In the genomic region with DNA sequence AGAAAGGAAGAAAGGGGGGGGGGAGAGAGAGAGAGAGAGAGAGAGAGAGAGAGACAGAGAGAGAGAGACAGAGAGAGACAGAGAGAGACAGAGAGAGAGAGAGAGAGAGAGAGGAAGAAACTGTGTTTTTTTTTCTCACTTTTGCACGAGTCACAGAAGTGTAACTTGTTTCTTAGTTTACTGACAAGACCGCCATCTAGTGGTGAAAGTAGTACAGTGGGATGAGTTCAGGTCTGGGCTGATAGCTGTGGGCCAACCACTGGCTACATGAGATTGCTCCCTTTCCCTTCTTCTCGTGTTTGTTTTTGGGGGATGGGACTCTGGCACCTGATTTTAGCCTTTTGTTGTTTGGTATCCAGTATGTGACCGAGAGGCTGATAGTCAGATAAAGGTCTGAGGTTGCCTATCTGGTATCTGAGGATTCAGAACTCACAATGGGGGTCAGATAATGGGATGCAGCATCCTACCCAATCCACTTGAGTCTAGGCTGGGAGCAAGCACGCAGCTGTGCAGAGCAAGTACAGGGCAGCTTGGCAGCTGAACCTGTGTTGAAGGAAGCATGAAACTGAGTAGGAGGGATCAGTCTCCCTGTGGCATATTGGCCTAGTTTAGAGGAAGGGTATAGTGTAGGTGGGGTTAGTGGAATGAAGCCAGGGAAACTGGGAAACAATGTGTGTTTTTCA, we compare ENCODE assay signal across 9 mouse cellular contexts. TPM values are rescaled to one million over a fixed set of nuclear protein-coding genes. Genes with fewer than 3 reads are reported as not detected.
A peak's percentile ranks its signal among the peaks of the same experiment; 100 is the strongest.
DNase-seq lines count a peak whose midpoint lies in the region; ATAC-seq and TF ChIP-seq lines count a peak whose summit lies in the region.
"Had no signal": no experiment of that assay in that cellular context is flagged by ENCODE, and none has a peak within 500 bp of the region (broad histone marks: within the 10 kb centered on the region; RNA-seq: fewer than 3 reads in every experiment).

No protein-coding gene starts in this region.

- H3K27ac ChIP-seq in left cerebral cortex, adult 2 months, result no peak overlapping the region
- H3K27ac ChIP-seq in embryonic facial prominence, embryonic 11.5 days (replicated peaks; ENCODE audit: low read depth, low read length), result no peak overlapping the region
- no peak overlapping the region for H3K27ac ChIP-seq in hindbrain, embryonic 14.5 days
- no peak overlapping the region for H3K27ac ChIP-seq in limb, embryonic 13.5 days
- no peak overlapping the region for H3K27ac ChIP-seq in midbrain, embryonic 16.5 days (ENCODE audit: low read length)
- H3K27ac ChIP-seq: heart, embryonic 15.5 days had no signal

- H3K4me2 ChIP-seq in embryonic facial prominence, embryonic 11.5 days (ENCODE audit: low read depth, low read length), result no peak overlapping the region
- no peak overlapping the region for H3K4me2 ChIP-seq in hindbrain, embryonic 14.5 days (replicated peaks)
- no peak overlapping the region for H3K4me2 ChIP-seq in limb, embryonic 13.5 days (replicated peaks)
- no peak overlapping the region for H3K4me2 ChIP-seq in midbrain, embryonic 16.5 days (ENCODE audit: low read length)
- H3K4me2 ChIP-seq: heart, embryonic 15.5 days had no signal

- TF ChIP-seq CTCF in left cerebral cortex, adult 2 months (IDR thresholded peaks at IDR 0.05), result peak; percentile 72

- no peak for DNase-seq in left cerebral cortex, adult 2 months (ENCODE audit: extremely low spot score in 1 of 2, low spot score in 2 of 2)
- DNase-seq in left cerebral cortex, postnatal 36 days (ENCODE audit: low spot score in 2 of 2), result no peak
- DNase-seq in Muller cell, postnatal 12 days (ENCODE audit: inconsistent ontology term), result peak; percentile 52
- peak; percentile 82 for DNase-seq in embryonic facial prominence, embryonic 11.5 days (ENCODE audit: low spot score)
- peak; percentile 73 for DNase-seq in hindbrain, embryonic 14.5 days (ENCODE audit: low spot score)
- DNase-seq in thymus, postnatal 4 days, result peak; percentile 43

- H3K36me3 ChIP-seq in embryonic facial prominence, embryonic 11.5 days (replicated peaks; ENCODE audit: control insufficient read depth, insufficient read depth, low read depth, low read length), result no peaks in the 10 kb centered on the region; the same call in 1 of the 2 replicates
- peaks cover 67% of the 10 kb centered on the region for H3K36me3 ChIP-seq in hindbrain, embryonic 14.5 days (replicated peaks; ENCODE audit: control insufficient read depth, insufficient read depth)
- H3K36me3 ChIP-seq in limb, embryonic 13.5 days, result peaks cover 37% of the 10 kb centered on the region
- H3K36me3 ChIP-seq in midbrain, embryonic 16.5 days (ENCODE audit: control insufficient read depth, insufficient read depth, low read length), result peaks cover 18% of the 10 kb centered on the region

- WGBS in embryonic facial prominence, embryonic 11.5 days, result 25% methylated on average over 5 of the region's 5 CpGs
- WGBS in hindbrain, embryonic 14.5 days, result 29% methylated on average over 5 of the region's 5 CpGs
- 28% methylated on average over 5 of the region's 5 CpGs for WGBS in limb, embryonic 13.5 days
- 22% methylated on average over 5 of the region's 5 CpGs for WGBS in midbrain, embryonic 16.5 days

- no peaks in the 10 kb centered on the region for H3K27me3 ChIP-seq in embryonic facial prominence, embryonic 11.5 days (ENCODE audit: control insufficient read depth, insufficient read depth, low read length)
- H3K27me3 ChIP-seq in hindbrain, embryonic 14.5 days (ENCODE audit: control insufficient read depth, insufficient read depth, low read length), result no peaks in the 10 kb centered on the region
- no peaks in the 10 kb centered on the region for H3K27me3 ChIP-seq in limb, embryonic 13.5 days
- no peaks in the 10 kb centered on the region for H3K27me3 ChIP-seq in midbrain, embryonic 16.5 days (ENCODE audit: control insufficient read depth, insufficient read depth, low read depth, low read length)
- H3K27me3 ChIP-seq: heart, embryonic 15.5 days had no signal

- H3K4me1 ChIP-seq in embryonic facial prominence, embryonic 11.5 days (ENCODE audit: control insufficient read depth, insufficient read depth, low read length), result no peaks in the 10 kb centered on the region
- H3K4me1 ChIP-seq in hindbrain, embryonic 14.5 days (replicated peaks; ENCODE audit: control insufficient read depth, insufficient read depth, low read length), result no peaks in the 10 kb centered on the region
- H3K4me1 ChIP-seq in limb, embryonic 13.5 days, result no peaks in the 10 kb centered on the region
- no peaks in the 10 kb centered on the region for H3K4me1 ChIP-seq in midbrain, embryonic 16.5 days (ENCODE audit: control insufficient read depth, insufficient read depth, low read length)
- H3K4me1 ChIP-seq: heart, embryonic 15.5 days had no signal

- no peaks in the 10 kb centered on the region for H3K9me3 ChIP-seq in embryonic facial prominence, embryonic 11.5 days (replicated peaks; ENCODE audit: control insufficient read depth, low read length)
- no peaks in the 10 kb centered on the region for H3K9me3 ChIP-seq in hindbrain, embryonic 14.5 days (ENCODE audit: control insufficient read depth, low read length)
- H3K9me3 ChIP-seq in limb, embryonic 13.5 days, result no peaks in the 10 kb centered on the region
- no peaks in the 10 kb centered on the region for H3K9me3 ChIP-seq in midbrain, embryonic 16.5 days (replicated peaks; ENCODE audit: control insufficient read depth, low read length, poor library complexity, severe bottlenecking)
- H3K9me3 ChIP-seq: heart, embryonic 15.5 days had no signal

- no peak overlapping the region for H3K9ac ChIP-seq in embryonic facial prominence, embryonic 11.5 days (replicated peaks; ENCODE audit: low read length)
- H3K9ac ChIP-seq in hindbrain, embryonic 14.5 days, result no peak overlapping the region
- no peak overlapping the region for H3K9ac ChIP-seq in limb, embryonic 13.5 days
- H3K9ac ChIP-seq in midbrain, embryonic 16.5 days (ENCODE audit: low read depth, low read length), result no peak overlapping the region
- H3K9ac ChIP-seq: heart, embryonic 15.5 days had no signal

- intact Hi-C loops in left cerebral cortex, adult 2 months (cut with DNase I), result loop anchor here (5.0 kb wide), 1 partner anchor 347 kb away; no protein-coding TSS in a partner anchor
- intact Hi-C loops in left cerebral cortex, postnatal 36 days (cut with DNase I), result no loop called here

- no peak overlapping the region for H3K4me3 ChIP-seq in left cerebral cortex, adult 2 months
- H3K4me3 ChIP-seq in embryonic facial prominence, embryonic 11.5 days (ENCODE audit: low read depth, low read length), result no peak overlapping the region
- H3K4me3 ChIP-seq in hindbrain, embryonic 14.5 days (replicated peaks; ENCODE audit: low read length), result no peak overlapping the region
- no peak overlapping the region for H3K4me3 ChIP-seq in limb, embryonic 13.5 days
- no peak overlapping the region for H3K4me3 ChIP-seq in midbrain, embryonic 16.5 days (ENCODE audit: low read depth, low read length)
- H3K4me3 ChIP-seq: heart, embryonic 15.5 days had no signal

- ATAC-seq in embryonic facial prominence, embryonic 11.5 days (replicated peaks; ENCODE audit: insufficient number of reproducible peaks, low FRiP score, low TSS enrichment, low read depth), result peak; percentile 80; the same call in 1 of the 2 replicates
- ATAC-seq in hindbrain, embryonic 14.5 days (ENCODE audit: low FRiP score), result no peak; the same call in 1 of the 2 replicates
- peak; percentile 80; the same call in 1 of the 2 replicates for ATAC-seq in limb, embryonic 13.5 days (ENCODE audit: low FRiP score, low read depth)
- ATAC-seq in midbrain, embryonic 16.5 days, result peak; percentile 71; the same call in 1 of the 2 replicates

RNA-seq across cellular contexts. Expression of a gene that starts 12.8 kb away (rescaled TPM):
- total RNA-seq in left cerebral cortex, adult 2 months (2021), result 10 to 100 TPM in 1 of 2 experiments, 1 to 10 TPM in 1; 9.8 to 18.1 TPM
- 10 to 100 TPM; 10.0 to 11.0 TPM for total RNA-seq in left cerebral cortex, postnatal 36 days (2021)
- polyA plus RNA-seq in embryonic facial prominence, embryonic 11.5 days (2014; fragmentation: Nextera tagmentation; extraction: Ambion mirVana), result 17.4 and 22.1 TPM in 2 replicates
- 21.9 and 22.2 TPM in 2 replicates for polyA plus RNA-seq in hindbrain, embryonic 14.5 days (2014; fragmentation: Nextera tagmentation; extraction: Ambion mirVana)
- polyA plus RNA-seq in limb, embryonic 13.5 days (2015; fragmentation: Nextera tagmentation; extraction: Ambion mirVana), result 16.9 and 17.9 TPM in 2 replicates
- polyA plus RNA-seq in midbrain, embryonic 16.5 days (2015; fragmentation: Nextera tagmentation; extraction: Ambion mirVana), result 22.1 and 23.1 TPM in 2 replicates

RNA-seq across cellular contexts. Expression of a gene that starts 44.3 kb away (rescaled TPM):
- total RNA-seq in left cerebral cortex, adult 2 months (2021), result 1 to 10 TPM; 6.5 to 6.8 TPM
- 1 to 10 TPM; 4.9 to 7.5 TPM for total RNA-seq in left cerebral cortex, postnatal 36 days (2021)
- 1.8 and 3.2 TPM in 2 replicates for polyA plus RNA-seq in embryonic facial prominence, embryonic 11.5 days (2014; fragmentation: Nextera tagmentation; extraction: Ambion mirVana)
- 1.8 and 1.9 TPM in 2 replicates for polyA plus RNA-seq in hindbrain, embryonic 14.5 days (2014; fragmentation: Nextera tagmentation; extraction: Ambion mirVana)
- 4.9 and 5.1 TPM in 2 replicates for polyA plus RNA-seq in limb, embryonic 13.5 days (2015; fragmentation: Nextera tagmentation; extraction: Ambion mirVana)
- polyA plus RNA-seq in midbrain, embryonic 16.5 days (2015; fragmentation: Nextera tagmentation; extraction: Ambion mirVana), result 2.9 and 3.2 TPM in 2 replicates

Comparison
In these comparisons a context has a peak if more than half of its experiments do, and no peak if none do; other contexts are left out.
1. DNase-seq: peak in Muller cell, postnatal 12 days (single experiment), embryonic facial prominence, embryonic 11.5 days (single experiment), hindbrain, embryonic 14.5 days (single experiment) and thymus, postnatal 4 days (single experiment); none in left cerebral cortex, adult 2 months (0 of 2) and left cerebral cortex, postnatal 36 days (0 of 2).